Mouse (Mus musculus): ENCODE data around the gene Olfr1086. TPM values are rescaled to one million over a fixed set of nuclear protein-coding genes. Genes with fewer than 3 reads are reported as not detected.

Olfr1086 gene
- not detected for polyA plus RNA-seq (2017; shearing (Covaris generic))

GRCm38 (mm10) chr2:86679992-86680391, at the start of gene Olfr1086:
Gene Olfr1086, minus strand, starts transcription at chr2:86680092.

GRCm38 (mm10) chr2:86698295-86698694, 18.4 kb upstream of the Olfr1086 start, which contains the start of gene Olfr1087:
Gene Olfr1087, minus strand, starts transcription at chr2:86698395.

DNA sequence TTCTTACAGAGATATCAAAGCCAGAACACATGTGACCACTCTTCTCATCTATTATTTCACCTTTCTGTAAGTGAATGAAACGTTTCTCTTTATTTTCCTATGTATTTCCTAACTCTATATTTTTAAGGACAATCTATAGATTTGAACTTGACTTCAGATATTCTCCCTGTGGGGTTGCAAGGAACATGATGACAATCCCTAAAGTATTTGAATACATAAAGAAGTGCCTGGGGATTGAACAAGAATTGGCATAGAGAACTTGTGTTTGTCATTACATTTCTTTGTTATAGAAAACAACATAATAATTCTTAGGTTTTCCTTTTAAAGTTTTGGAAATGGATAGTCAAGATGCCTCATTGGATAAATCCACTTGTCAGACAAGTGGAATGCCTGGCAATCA, 18.0 kb downstream of the Olfr1086 start, which contains the start of gene Olfr1085:
Olfr1085 (minus strand) TSS at position 101 of the 400 bp plus-strand sequence.

DNA sequence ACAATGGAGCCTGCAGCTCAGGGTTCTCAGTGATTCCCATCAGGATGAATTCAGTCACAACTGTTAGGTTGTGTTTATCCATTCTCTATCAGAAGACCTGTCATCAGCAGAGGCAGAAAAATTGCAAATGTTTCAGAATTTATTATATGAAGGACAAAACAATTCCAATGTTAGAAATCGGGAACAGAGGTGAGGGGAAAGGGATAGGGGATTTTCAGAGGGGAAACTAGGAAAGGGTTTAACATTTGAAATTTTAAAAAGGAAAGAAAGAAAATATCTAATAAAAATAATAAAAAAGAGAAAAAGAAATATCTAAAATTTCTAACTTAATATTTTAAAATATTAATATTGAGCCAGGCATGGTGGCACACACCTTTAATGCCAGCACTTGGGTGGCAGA, 40.3 kb downstream of the Olfr1086 start, which contains the start of gene Olfr1084:
Olfr1084 (minus strand) TSS at position 101 of the 400 bp plus-strand sequence.

Other genes with a start within 250 kb of the Olfr1086 start
- under 1 TPM in 1 of 2 experiments, not detected in 1; 0.34 TPM for gene Olfr1065, start 229.5 kb downstream of the Olfr1086 start, polyA plus RNA-seq (2017; shearing (Covaris generic))
- not detected for gene Olfr1066, start 223.8 kb downstream of the Olfr1086 start, polyA plus RNA-seq (2017; shearing (Covaris generic))
- gene Olfr228, start 192.7 kb downstream of the Olfr1086 start, polyA plus RNA-seq (2017; shearing (Covaris generic)): not detected
- gene Olfr1076, start 171.6 kb downstream of the Olfr1086 start, polyA plus RNA-seq (2017; shearing (Covaris generic)): not detected
- not detected for gene Olfr1079, start 137.6 kb downstream of the Olfr1086 start, polyA plus RNA-seq (2017; shearing (Covaris generic))
- gene Olfr1080, start 121.9 kb downstream of the Olfr1086 start, polyA plus RNA-seq (2017; shearing (Covaris generic)): not detected
- gene Olfr1082, start 81.1 kb downstream of the Olfr1086 start, polyA plus RNA-seq (2017; shearing (Covaris generic)): not detected
- gene Olfr1084, start 40.4 kb downstream of the Olfr1086 start, polyA plus RNA-seq (2017; shearing (Covaris generic)): not detected
- not detected for gene Olfr1085, start 18.1 kb downstream of the Olfr1086 start, polyA plus RNA-seq (2017; shearing (Covaris generic))
- not detected for gene Olfr1087, start 18.3 kb upstream of the Olfr1086 start, polyA plus RNA-seq (2017; shearing (Covaris generic))
- gene Olfr1089, start 53.6 kb upstream of the Olfr1086 start, polyA plus RNA-seq (2017; shearing (Covaris generic)): not detected
- under 1 TPM in 1 of 2 experiments, not detected in 1; 0.56 TPM for gene Olfr1090, start 78.9 kb upstream of the Olfr1086 start, polyA plus RNA-seq (2017; shearing (Covaris generic))
- gene Olfr1093, start 102.4 kb upstream of the Olfr1086 start, polyA plus RNA-seq (2017; shearing (Covaris generic)): not detected
- not detected for gene Olfr141, start 129.9 kb upstream of the Olfr1086 start, polyA plus RNA-seq (2017; shearing (Covaris generic))
- gene Olfr1094, start 144.6 kb upstream of the Olfr1086 start, polyA plus RNA-seq (2017; shearing (Covaris generic)): not detected
- gene Olfr1095, start 171.6 kb upstream of the Olfr1086 start, polyA plus RNA-seq (2017; shearing (Covaris generic)): under 1 TPM in 1 of 2 experiments, not detected in 1; 0.57 TPM
- under 1 TPM; 0.04 to 0.28 TPM for gene Gm13723, start 194.7 kb upstream of the Olfr1086 start, polyA plus RNA-seq (2017; shearing (Covaris generic))
- gene Olfr1097, start 212.1 kb upstream of the Olfr1086 start, polyA plus RNA-seq (2017; shearing (Covaris generic)): under 1 TPM in 1 of 2 experiments, not detected in 1; 0.17 TPM
- gene Olfr1098, start 244.5 kb upstream of the Olfr1086 start, polyA plus RNA-seq (2017; shearing (Covaris generic)): under 1 TPM in 1 of 2 experiments, not detected in 1; 0.37 TPM